11 mouse cellular contexts compared by ENCODE assay signal in genomic region chr5:3512584-3512983, GRCm38 (mm10). TPM values are rescaled to one million over a fixed set of nuclear protein-coding genes. Genes with fewer than 3 reads are reported as not detected.
A peak's percentile ranks its signal among the peaks of the same experiment; 100 is the strongest.
DNase-seq lines count a peak whose midpoint lies in the region; ATAC-seq and TF ChIP-seq lines count a peak whose summit lies in the region.
"Had no signal": no experiment of that assay in that cellular context is flagged by ENCODE, and none has a peak within 500 bp of the region (broad histone marks: within the 10 kb centered on the region; RNA-seq: fewer than 3 reads in every experiment).

No protein-coding gene starts in this region.

- TF ChIP-seq CTCF in lung, adult 2 months (IDR thresholded peaks at IDR 0.05; ENCODE audit: insufficient read depth, low read length) = no peak
- TF ChIP-seq CTCF in G1E (IDR thresholded peaks at IDR 0.05; ENCODE audit: low read depth, low read length) = no peak

- 0 out of 2 replicates have a peak, but pooled peaks have one; percentile 8 for ATAC-seq in lung, embryonic 16.5 days (ENCODE audit: low read depth)
- ATAC-seq in G1E (ENCODE audit: extremely low read depth, insufficient number of reproducible peaks, low FRiP score, poor library complexity, severe bottlenecking) = peak; percentile 29
- no peak for ATAC-seq in midbrain, embryonic 14.5 days (ENCODE audit: low FRiP score, low TSS enrichment)
- no peak for ATAC-seq in forebrain, embryonic 13.5 days

- TF ChIP-seq POLR2A in lung, adult 2 months (IDR thresholded peaks at IDR 0.05; ENCODE audit: borderline replicate concordance, extremely low read depth, low read depth, low read length) = no peak

- H3K36me3 ChIP-seq in lung, embryonic 16.5 days (ENCODE audit: control insufficient read depth, insufficient read depth, low read length) = no peaks in the 10 kb centered on the region
- peaks cover 64% of the 10 kb centered on the region for H3K36me3 ChIP-seq in G1E (replicated peaks)
- H3K36me3 ChIP-seq in midbrain, embryonic 14.5 days (ENCODE audit: control insufficient read depth, insufficient read depth, low read length) = no peaks in the 10 kb centered on the region
- H3K36me3 ChIP-seq in forebrain, embryonic 13.5 days (ENCODE audit: poor library complexity, severe bottlenecking) = no peaks in the 10 kb centered on the region
- H3K36me3 ChIP-seq: heart, embryonic 15.5 days had no signal

- H3K4me2 ChIP-seq in lung, embryonic 16.5 days (ENCODE audit: low read depth, low read length) = no peak overlapping the region
- no peak overlapping the region for H3K4me2 ChIP-seq in midbrain, embryonic 14.5 days (ENCODE audit: low read length)
- no peak overlapping the region for H3K4me2 ChIP-seq in forebrain, embryonic 13.5 days
- H3K4me2 ChIP-seq: heart, embryonic 15.5 days had no signal

- WGBS in lung, embryonic 16.5 days = 39% methylated on average over 4 of the region's 4 CpGs
- 56% methylated on average over 4 of the region's 4 CpGs for WGBS in lung, adult 2 months
- WGBS in midbrain, embryonic 14.5 days = 54% methylated on average over 4 of the region's 4 CpGs
- WGBS in forebrain, embryonic 13.5 days = 56% methylated on average over 4 of the region's 4 CpGs

- peaks cover 8% of the 10 kb centered on the region for H3K4me1 ChIP-seq in lung, embryonic 16.5 days (replicated peaks; ENCODE audit: control insufficient read depth, insufficient read depth, low read length)
- peaks cover 8% of the 10 kb centered on the region for H3K4me1 ChIP-seq in lung, adult 2 months (ENCODE audit: control insufficient read depth, insufficient read depth, low read length)
- H3K4me1 ChIP-seq in G1E (ENCODE audit: insufficient read depth, low read depth, low read length) = peaks cover 82% of the 10 kb centered on the region
- no peaks in the 10 kb centered on the region for H3K4me1 ChIP-seq in midbrain, embryonic 14.5 days (ENCODE audit: control insufficient read depth, insufficient read depth, low read length)
- 0 out of 2 replicates have a peak, but pooled peaks cover 3% of the 10 kb centered on the region for H3K4me1 ChIP-seq in forebrain, embryonic 13.5 days

- no peak overlapping the region for H3K27ac ChIP-seq in lung, embryonic 16.5 days (ENCODE audit: low read length)
- H3K27ac ChIP-seq in midbrain, embryonic 14.5 days (replicated peaks; ENCODE audit: low read depth, low read length) = no peak overlapping the region
- no peak overlapping the region for H3K27ac ChIP-seq in forebrain, embryonic 13.5 days
- H3K27ac ChIP-seq: heart, embryonic 15.5 days had no signal

- no peak for DNase-seq in lung, adult 2 months
- peak; percentile 43 for DNase-seq in G1E (ENCODE audit: low spot score)
- peak; percentile 68 for DNase-seq in c-Kit-positive CD71-positive TER-119-positive erythroid progenitor cells, embryonic 14.5 days (ENCODE audit: low spot score)
- DNase-seq in midbrain, embryonic 14.5 days = peak; percentile 52
- DNase-seq in right cerebral cortex, postnatal 4 days = no peak
- DNase-seq: adrenal gland, postnatal 25 days; layer of hippocampus, postnatal 36 days had no signal

- no peak overlapping the region for H3K4me3 ChIP-seq in lung, embryonic 16.5 days (ENCODE audit: low read length)
- no peak overlapping the region for H3K4me3 ChIP-seq in lung, adult 2 months (replicated peaks; ENCODE audit: extremely low read depth, low read depth, low read length)
- no peak overlapping the region for H3K4me3 ChIP-seq in G1E (ENCODE audit: low read depth, low read length)
- no peak overlapping the region for H3K4me3 ChIP-seq in midbrain, embryonic 14.5 days (replicated peaks; ENCODE audit: low read depth, low read length)
- no peak overlapping the region for H3K4me3 ChIP-seq in forebrain, embryonic 13.5 days
- H3K4me3 ChIP-seq: erythroblast, embryonic 14.5 days; heart, embryonic 15.5 days had no signal

- H3K27me3 ChIP-seq in lung, embryonic 16.5 days (ENCODE audit: control insufficient read depth, insufficient read depth, low read depth, low read length) = no peaks in the 10 kb centered on the region
- H3K27me3 ChIP-seq in G1E (ENCODE audit: insufficient read depth, low read length) = no peaks in the 10 kb centered on the region
- H3K27me3 ChIP-seq in midbrain, embryonic 14.5 days (ENCODE audit: control insufficient read depth, insufficient read depth, low read length) = no peaks in the 10 kb centered on the region
- no peaks in the 10 kb centered on the region for H3K27me3 ChIP-seq in forebrain, embryonic 13.5 days
- H3K27me3 ChIP-seq: heart, embryonic 15.5 days had no signal

- H3K9me3 ChIP-seq in lung, embryonic 16.5 days (ENCODE audit: control insufficient read depth, low read length) = no peaks in the 10 kb centered on the region
- H3K9me3 ChIP-seq in G1E (replicated peaks) = no peaks in the 10 kb centered on the region
- H3K9me3 ChIP-seq in midbrain, embryonic 14.5 days (ENCODE audit: control insufficient read depth, low read length) = no peaks in the 10 kb centered on the region
- no peaks in the 10 kb centered on the region for H3K9me3 ChIP-seq in forebrain, embryonic 13.5 days (replicated peaks)
- H3K9me3 ChIP-seq: heart, embryonic 15.5 days had no signal

- no peak overlapping the region for H3K9ac ChIP-seq in lung, embryonic 16.5 days (ENCODE audit: low read length)
- no peak overlapping the region for H3K9ac ChIP-seq in midbrain, embryonic 14.5 days (replicated peaks; ENCODE audit: low read length)
- no peak overlapping the region for H3K9ac ChIP-seq in forebrain, embryonic 13.5 days
- H3K9ac ChIP-seq: heart, embryonic 15.5 days had no signal

RNA-seq across cellular contexts. Expression of gene Fam133b, which starts 31.0 kb away (rescaled TPM):
- 25.7 and 31.6 TPM in 2 replicates for polyA plus RNA-seq in lung, embryonic 16.5 days (2015; fragmentation: Nextera tagmentation; extraction: Ambion mirVana)
- 4.7 and 6.4 TPM in 2 replicates for polyA plus RNA-seq in lung, adult 2 months (2012; rRNA removed)
- total RNA-seq in G1E (2014; fragmentation: Nextera tagmentation) (59.0 and 66.6 TPM in 2 replicates), G1E (2017) (64.6 and 76.2 TPM in 2 replicates)
- 14.5 and 16.9 TPM in 2 replicates for polyA plus RNA-seq in G1E (2012)
- polyA plus RNA-seq in midbrain, embryonic 14.5 days (2014; fragmentation: Nextera tagmentation; extraction: Ambion mirVana) = 25.7 and 29.0 TPM in 2 replicates
- polyA plus RNA-seq in forebrain, embryonic 13.5 days (2015; fragmentation: Nextera tagmentation; extraction: Ambion mirVana) = 39.0 and 40.6 TPM in 2 replicates

RNA-seq across cellular contexts. Expression of gene 1700109H08Rik, which starts 58.8 kb away (rescaled TPM):
- 2.5 and 3.1 TPM in 2 replicates for polyA plus RNA-seq in lung, embryonic 16.5 days (2015; fragmentation: Nextera tagmentation; extraction: Ambion mirVana)
- polyA plus RNA-seq in lung, adult 2 months (2012; rRNA removed) = 1.7 and 2.0 TPM in 2 replicates
- total RNA-seq in G1E (2014; fragmentation: Nextera tagmentation) (20.0 and 23.1 TPM in 2 replicates), G1E (2017) (6.0 and 9.5 TPM in 2 replicates)
- polyA plus RNA-seq in G1E (2012) = 0.30 and 0.59 TPM in 2 replicates
- 3.6 and 4.1 TPM in 2 replicates for polyA plus RNA-seq in midbrain, embryonic 14.5 days (2014; fragmentation: Nextera tagmentation; extraction: Ambion mirVana)
- 3.1 and 3.9 TPM in 2 replicates for polyA plus RNA-seq in forebrain, embryonic 13.5 days (2015; fragmentation: Nextera tagmentation; extraction: Ambion mirVana)

Comparison
In these comparisons a context has a peak if more than half of its experiments do, and no peak if none do; other contexts are left out.
1. ATAC-seq: peak in lung, embryonic 16.5 days (single experiment) and G1E (single experiment); none in midbrain, embryonic 14.5 days (single experiment) and forebrain, embryonic 13.5 days (single experiment).
2. DNase-seq: peak in G1E (single experiment), c-Kit-positive CD71-positive TER-119-positive erythroid progenitor cells, embryonic 14.5 days (single experiment) and midbrain, embryonic 14.5 days (single experiment); none in lung, adult 2 months (single experiment) and right cerebral cortex, postnatal 4 days (single experiment).